Mouse (Mus musculus): Measurements from ENCODE around the gene Upp2.
A peak's percentile ranks its signal among the peaks of the same experiment; 100 is the strongest.

The Upp2 gene

GRCm38 (mm10) chr2:58759676-58760075 lies 192.6 kb downstream of the Upp2 start:
- DNase-seq (ENCODE audit: low read depth): no peak

- DNase-seq (ENCODE audit: low read depth): no peak
Measured at GRCm38 (mm10) chr2:58765141-58765540, 198.0 kb downstream of the Upp2 start.

GRCm38 (mm10) chr2:58773833-58774232 lies 206.7 kb downstream of the Upp2 start:
- no peak for DNase-seq (ENCODE audit: low read depth)

- DNase-seq (ENCODE audit: low read depth): no peak
Measured at GRCm38 (mm10) chr2:58778986-58779495, 211.9 kb downstream of the Upp2 start.

GRCm38 (mm10) chr2:58783526-58783925 lies 216.4 kb downstream of the Upp2 start:
- DNase-seq (ENCODE audit: low read depth): no peak

GRCm38 (mm10) chr2:58786177-58786576 lies 219.1 kb downstream of the Upp2 start:
- DNase-seq (ENCODE audit: low read depth): no peak

GRCm38 (mm10) chr2:58786681-58787080 lies 219.6 kb downstream of the Upp2 start:
- DNase-seq (ENCODE audit: low read depth): no peak

- no peak for DNase-seq (ENCODE audit: low read depth)
Measured at GRCm38 (mm10) chr2:58787360-58787759, 220.3 kb downstream of the Upp2 start.

GRCm38 (mm10) chr2:58789934-58790333 lies 222.8 kb downstream of the Upp2 start:
- no peak for DNase-seq (ENCODE audit: low read depth)

- DNase-seq (ENCODE audit: low read depth): no peak
Measured at GRCm38 (mm10) chr2:58790361-58790760, 223.3 kb downstream of the Upp2 start.

- no peak for DNase-seq (ENCODE audit: low read depth)
Measured at GRCm38 (mm10) chr2:58794489-58794888, 227.4 kb downstream of the Upp2 start.

GRCm38 (mm10) chr2:58795432-58795831 lies 228.3 kb downstream of the Upp2 start:
- DNase-seq (ENCODE audit: low read depth): peak; percentile 32

- no peak for DNase-seq (ENCODE audit: low read depth)
Measured at GRCm38 (mm10) chr2:58797506-58797905, 230.4 kb downstream of the Upp2 start.

- no peak for DNase-seq (ENCODE audit: low read depth)
Measured at GRCm38 (mm10) chr2:58799126-58799525, 232.0 kb downstream of the Upp2 start.

- no peak for DNase-seq (ENCODE audit: low read depth)
Measured at GRCm38 (mm10) chr2:58799623-58800022, 232.5 kb downstream of the Upp2 start.

GRCm38 (mm10) chr2:58812941-58813340 lies 245.8 kb downstream of the Upp2 start:
- DNase-seq (ENCODE audit: low read depth): no peak

- no peak for DNase-seq (ENCODE audit: low read depth)
Measured at GRCm38 (mm10) chr2:58828910-58829600, 262.0 kb downstream of the Upp2 start.

GRCm38 (mm10) chr2:58829981-58830742 lies 263.1 kb downstream of the Upp2 start:
- peak; percentile 26 for DNase-seq (ENCODE audit: low read depth)

- DNase-seq (ENCODE audit: low read depth): no peak
Measured at GRCm38 (mm10) chr2:58832253-58832980, 265.3 kb downstream of the Upp2 start.

GRCm38 (mm10) chr2:58841021-58841420 lies 273.9 kb downstream of the Upp2 start:
- DNase-seq (ENCODE audit: low read depth): no peak

GRCm38 (mm10) chr2:58842443-58842842 lies 275.3 kb downstream of the Upp2 start:
- DNase-seq (ENCODE audit: low read depth): no peak
